Mouse (Mus musculus) CH12F3 (cell line): ENCODE results near the gene Lrrn3.

Experiments used
- in situ Hi-C: fragments of 300-500 bp; cut with MboI; formaldehyde crosslinking; loops from 2 replicates; pipeline ENCODE4 v1.14.3; 2020; ENCODE audit warnings: low sequenced_read_pairs

Gene Lrrn3

DNA sequence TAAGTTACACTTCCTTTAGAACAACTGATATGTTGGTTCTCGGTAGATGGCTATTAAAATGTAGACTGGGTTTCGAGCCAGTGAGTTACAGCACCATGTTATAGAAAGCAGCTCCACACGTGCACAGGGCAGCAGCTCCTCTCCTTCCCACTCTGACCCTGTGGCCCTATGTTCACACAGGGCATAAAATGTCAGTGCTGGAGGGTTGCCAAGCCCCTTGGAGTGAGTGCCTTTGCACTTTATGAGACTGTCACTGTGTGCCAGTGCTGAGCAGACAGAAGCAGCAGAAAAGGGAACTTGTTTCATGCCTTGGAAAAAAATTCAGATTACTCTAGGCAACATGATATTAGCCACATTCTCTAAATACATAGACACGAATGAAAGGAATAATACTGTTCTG lies 47.8 kb downstream of the Lrrn3 start:
- in situ Hi-C loops: no loop called here

DNA sequence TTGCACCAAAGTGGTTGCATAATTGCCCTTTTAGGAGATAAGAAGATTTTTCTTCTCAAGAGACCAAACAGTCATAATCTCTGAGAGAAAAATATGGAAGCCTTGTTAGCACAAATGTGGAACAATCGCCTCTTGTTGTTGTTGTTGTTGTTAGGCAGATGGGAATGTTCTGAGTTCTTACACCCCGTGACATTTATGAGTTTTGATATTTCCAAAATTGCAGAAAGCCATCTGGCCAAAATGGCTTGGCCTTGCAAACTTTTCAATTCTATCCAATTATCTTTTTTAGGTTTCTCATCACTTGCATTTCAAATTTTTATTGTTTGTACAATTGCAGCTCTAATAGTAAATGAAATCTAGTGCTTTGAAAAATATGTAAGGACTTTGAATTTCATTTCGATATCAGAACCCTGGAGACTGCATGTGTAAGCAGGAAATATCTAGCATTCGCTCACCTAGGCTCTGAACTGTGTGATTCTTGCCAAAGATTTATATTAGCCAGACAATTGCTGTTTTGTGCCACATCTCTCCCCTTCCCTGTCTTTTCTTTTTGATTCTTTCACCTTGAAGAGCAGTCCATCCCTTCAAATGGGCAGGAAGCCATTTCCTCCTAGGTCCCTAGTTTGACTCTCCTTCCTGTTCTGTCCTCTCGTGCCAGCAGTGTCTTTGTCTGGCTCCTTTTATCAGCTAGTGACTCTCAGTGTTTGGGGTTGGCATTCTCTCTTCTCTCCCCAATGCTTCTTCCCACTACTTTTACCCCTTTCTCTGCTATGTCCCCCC lies 49.8 kb downstream of the Lrrn3 start:
- in situ Hi-C loops: no loop called here

DNA sequence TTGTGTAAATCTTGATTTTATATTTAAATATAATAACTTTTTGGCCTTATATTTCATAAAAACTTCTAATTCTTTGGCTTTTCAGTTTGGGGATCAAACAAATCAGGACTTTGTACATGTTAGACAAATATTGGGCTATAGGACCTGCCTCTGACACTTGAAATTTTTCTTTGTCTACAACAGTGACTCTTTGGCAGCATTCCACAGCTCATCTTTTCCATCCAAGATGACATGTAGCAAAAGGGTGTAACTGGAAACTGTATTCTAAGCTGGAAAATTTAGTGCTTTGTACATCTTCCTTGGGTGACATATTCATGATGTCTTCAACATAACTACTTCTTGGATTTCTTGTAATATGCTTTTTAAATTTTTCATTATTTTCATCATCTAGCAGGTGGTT lies 57.4 kb downstream of the Lrrn3 start:
- in situ Hi-C loops: no loop called here

DNA sequence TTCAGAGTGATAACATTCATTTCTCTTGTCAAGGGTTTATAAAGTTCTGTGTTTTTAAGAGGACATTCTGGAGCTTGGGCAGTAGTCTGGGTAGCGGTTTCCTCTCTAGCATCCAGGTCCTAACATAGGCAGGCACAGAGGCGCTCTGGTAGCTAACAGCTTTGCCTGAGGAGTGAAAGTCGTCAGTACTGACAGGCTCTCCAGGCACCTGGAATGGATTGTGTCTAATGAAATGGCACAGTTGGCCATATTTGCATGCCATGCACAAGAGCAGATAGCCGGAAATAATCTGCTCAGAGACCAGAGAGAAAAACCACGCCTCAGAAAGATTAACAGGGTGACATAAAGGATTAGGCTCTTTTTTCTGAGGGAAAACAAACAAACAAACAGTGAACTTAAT lies 58.8 kb downstream of the Lrrn3 start:
- in situ Hi-C loops: no loop called here

DNA sequence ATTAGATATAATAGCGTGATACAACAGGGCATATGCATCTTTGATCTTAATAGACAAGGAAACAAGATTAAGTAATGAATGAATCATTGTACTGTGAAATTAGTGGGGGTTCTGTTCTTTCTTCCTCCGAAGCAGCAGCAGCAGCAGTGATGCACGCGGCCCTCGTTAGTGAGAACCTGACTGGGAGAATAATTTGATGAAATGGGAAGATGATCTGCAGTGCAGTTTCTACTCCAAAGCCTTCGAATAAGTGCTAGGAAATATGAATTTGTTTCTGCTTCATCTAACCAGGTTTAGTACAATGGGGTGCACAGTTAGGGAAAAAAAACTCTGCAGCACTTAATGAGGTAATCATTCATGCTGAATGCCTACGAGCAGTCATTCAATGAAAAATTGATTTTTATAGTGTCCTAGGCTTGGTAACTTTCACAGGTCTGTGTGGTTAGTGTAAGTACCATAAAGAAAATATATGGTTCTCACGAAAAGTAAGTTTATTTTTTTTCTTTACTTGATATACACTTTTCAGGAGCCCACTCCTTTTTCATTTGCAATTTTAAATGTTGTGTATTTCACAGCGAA lies 61.0 kb downstream of the Lrrn3 start:
- in situ Hi-C loops: no loop called here

DNA sequence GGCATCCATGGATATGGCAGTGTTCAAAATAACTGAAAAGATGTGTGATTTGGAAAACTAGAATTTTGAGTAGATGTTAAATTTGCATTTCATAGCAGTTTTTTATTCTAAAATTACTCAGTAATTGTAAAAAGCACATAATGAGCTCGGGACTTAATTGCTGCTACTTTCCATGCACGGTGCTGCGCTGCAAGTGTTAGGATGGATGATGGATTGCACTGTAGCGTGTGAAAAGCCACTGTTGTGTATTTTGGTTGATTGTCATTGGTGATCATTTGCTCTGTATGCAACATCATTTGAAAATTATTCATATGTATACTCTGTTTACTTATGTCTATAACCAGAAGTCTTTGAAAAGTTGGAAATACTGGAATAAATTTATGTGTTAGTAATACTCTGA lies 68.3 kb downstream of the Lrrn3 start:
- in situ Hi-C loops: no loop called here

DNA sequence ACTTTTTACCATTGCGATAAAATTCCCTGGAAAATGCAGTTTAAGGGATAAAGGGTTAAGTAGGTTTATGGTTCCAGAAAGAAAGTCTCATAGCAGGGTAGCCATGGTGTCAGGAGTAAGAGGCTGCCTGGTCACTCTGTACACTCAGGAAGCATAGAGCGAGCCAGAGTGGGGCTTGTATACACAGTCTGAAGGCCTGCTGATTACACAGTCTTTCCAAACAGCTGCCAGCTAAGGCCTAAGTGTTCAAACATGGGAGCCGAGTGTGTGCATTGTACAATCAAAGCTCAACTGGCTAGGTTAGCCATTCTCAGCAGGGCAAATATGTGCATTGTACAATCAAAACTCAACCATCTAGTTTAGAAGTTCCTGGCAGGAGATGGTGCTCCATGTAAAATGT lies 69.1 kb downstream of the Lrrn3 start:
- in situ Hi-C loops: no loop called here

DNA sequence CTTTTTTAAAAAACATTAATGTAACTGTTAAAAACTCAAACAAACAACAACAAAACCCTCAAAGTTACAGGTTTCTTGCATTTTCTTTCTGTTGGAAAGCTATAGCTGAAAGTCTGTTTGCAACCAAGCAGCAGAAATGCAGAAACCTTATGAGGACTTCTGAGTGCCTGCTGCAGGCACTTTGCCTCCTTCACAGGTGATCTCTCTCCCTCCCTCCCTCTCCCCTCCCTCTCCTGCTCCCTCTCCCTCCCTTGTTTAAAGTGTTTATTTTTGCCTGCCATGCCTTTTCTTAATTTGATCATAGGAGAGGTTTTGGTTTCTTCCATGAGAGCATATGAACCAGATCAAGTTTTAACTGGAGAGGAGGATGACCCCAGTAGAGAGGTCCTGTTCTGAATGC lies 69.6 kb downstream of the Lrrn3 start:
- in situ Hi-C loops: no loop called here

DNA sequence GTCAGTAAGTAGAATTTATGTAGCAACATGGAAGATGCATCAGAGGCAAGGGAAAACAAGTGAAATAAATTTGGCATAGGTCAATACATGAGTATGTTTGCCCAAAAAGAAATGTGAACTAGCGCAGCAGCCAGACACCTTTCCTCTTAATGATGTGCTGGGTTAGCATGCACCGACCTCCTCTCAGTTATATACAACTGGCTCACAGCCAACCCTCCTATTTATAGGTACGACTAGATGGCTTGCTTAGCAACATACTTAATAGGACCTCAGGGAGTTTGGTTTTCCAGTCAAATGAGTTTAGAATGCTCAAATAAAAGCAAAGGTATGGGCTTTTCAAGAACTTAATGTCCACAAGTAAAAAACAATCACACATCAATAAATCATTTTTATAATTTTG lies 76.8 kb downstream of the Lrrn3 start:
- in situ Hi-C loops: no loop called here

DNA sequence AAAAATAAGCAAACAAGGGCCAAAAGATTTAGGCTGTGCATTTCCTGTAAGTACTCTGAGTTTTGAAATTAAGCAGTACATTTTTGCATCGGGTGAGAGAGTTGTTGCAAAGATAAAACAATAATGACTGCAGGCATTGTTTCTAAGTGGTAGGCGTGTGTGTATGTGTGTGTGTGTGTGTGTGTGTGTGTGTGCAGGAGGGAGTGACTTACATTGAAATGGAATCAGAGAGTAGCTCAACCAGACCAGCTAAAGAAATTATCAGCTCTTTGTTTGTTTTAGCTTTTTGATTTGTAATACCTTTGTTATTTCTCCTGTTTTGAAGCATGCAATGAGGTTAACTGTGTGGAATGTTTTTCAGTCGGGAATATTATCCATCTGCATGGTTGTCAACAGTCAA lies 84.3 kb downstream of the Lrrn3 start:
- in situ Hi-C loops: no loop called here
